Mouse (Mus musculus): Measurements from ENCODE around the gene Opa1. TPM values are rescaled to one million over a fixed set of nuclear protein-coding genes. Genes with fewer than 3 reads are reported as not detected.

Gene Opa1
- polyA plus RNA-seq, 1 experiment = 11.9 TPM

DNA sequence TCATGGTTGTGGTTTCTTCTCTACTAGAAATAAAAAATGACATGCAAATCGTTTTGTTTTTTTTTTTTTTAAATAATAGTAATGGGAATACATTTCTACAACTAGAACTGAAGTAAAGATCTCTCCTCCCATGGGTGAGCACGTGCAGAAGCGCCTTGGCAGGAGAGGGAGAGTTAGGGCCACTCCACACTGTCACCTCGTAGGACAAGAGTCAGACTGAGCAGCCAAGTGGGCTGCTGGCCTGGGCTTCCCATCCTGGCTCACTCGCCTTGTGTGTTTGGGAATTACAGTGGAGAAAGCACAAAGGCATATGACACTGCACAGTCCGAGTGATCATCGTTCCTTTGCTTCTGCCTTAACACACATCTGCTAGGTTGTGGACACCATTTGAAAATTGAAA lies 13.0 kb downstream of the Opa1 start:
- Histone ChIP-seq H3K27me3 (ENCODE audit: control insufficient read depth, insufficient read depth, low read length) (no peaks in the 10 kb centered on the region), H3K27ac (ENCODE audit: control insufficient read depth, insufficient read depth, low read length) (no peak overlapping the region), H3K36me3 (ENCODE audit: control insufficient read depth, insufficient read depth, low read length) (peaks cover 50% of the 10 kb centered on the region), H3K4me3 (ENCODE audit: control insufficient read depth, insufficient read depth, low read length) (no peak overlapping the region), H3K4me1 (replicated peaks; ENCODE audit: control insufficient read depth, insufficient read depth, low read length) (no peaks in the 10 kb centered on the region)
- no peak for TF ChIP-seq CTCF (IDR thresholded peaks at IDR 0.05; ENCODE audit: borderline replicate concordance, control insufficient read depth, extremely low read depth, insufficient read depth, low read length, poor library complexity)
- no peak for TF ChIP-seq POLR2A (IDR thresholded peaks at IDR 0.05; ENCODE audit: control insufficient read depth, extremely low read depth, insufficient read depth, low read length, poor library complexity)
- 93% methylated on average over 7 of the region's 7 CpGs for WGBS
- DNase-seq = no peak

DNA sequence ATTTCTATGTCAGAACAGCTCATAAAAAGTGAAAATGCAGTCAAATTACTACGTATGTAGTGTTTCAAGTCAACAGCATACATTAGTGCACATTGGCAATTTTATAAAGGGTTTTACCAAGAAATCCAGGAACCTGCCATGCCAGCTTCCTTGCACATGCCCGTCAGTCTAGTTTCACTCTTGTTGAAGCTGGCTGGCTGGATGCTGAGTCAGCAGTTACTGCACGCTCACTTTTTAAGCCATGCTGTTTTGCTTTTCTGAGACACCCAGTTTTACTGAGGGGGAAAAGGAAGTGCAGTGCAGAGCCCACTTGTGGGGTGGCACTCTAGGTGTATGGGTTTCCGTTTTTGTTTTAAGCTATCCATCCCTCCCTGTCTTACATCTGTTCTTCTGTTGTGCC lies 18.0 kb downstream of the Opa1 start:
- Histone ChIP-seq H3K27me3 (ENCODE audit: control insufficient read depth, insufficient read depth, low read length) (no peaks in the 10 kb centered on the region), H3K4me1 (replicated peaks; ENCODE audit: control insufficient read depth, insufficient read depth, low read length) (no peaks in the 10 kb centered on the region), H3K36me3 (ENCODE audit: control insufficient read depth, insufficient read depth, low read length) (peaks cover 12% of the 10 kb centered on the region; the same call in 1 of the 2 replicates), H3K27ac (ENCODE audit: control insufficient read depth, insufficient read depth, low read length) (no peak overlapping the region), H3K4me3 (ENCODE audit: control insufficient read depth, insufficient read depth, low read length) (no peak overlapping the region)
- no peak for TF ChIP-seq CTCF (IDR thresholded peaks at IDR 0.05; ENCODE audit: borderline replicate concordance, control insufficient read depth, extremely low read depth, insufficient read depth, low read length, poor library complexity)
- DNase-seq = no peak
- WGBS = 87% methylated on average over 4 of the region's 4 CpGs

DNA sequence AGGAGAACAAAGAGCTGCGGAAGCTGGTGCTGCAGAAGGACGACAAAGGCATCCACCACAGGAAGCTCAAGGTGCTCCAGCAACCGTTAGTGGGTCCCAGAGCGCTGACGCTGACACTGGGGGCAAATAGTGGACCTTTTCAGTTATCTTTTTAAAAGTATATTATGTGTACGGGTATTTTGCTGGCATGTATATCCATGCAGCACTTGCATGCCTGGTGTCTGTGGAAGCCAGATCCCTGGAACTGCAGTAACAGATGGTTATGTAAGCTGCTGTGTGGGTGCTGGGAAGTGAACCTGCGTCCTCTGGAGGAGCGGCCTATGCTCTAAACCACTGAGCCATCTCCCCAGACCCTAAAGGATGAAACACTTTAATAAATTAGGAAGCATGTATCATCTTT lies 26.4 kb downstream of the Opa1 start:
- TF ChIP-seq CTCF (IDR thresholded peaks at IDR 0.05; ENCODE audit: borderline replicate concordance, control insufficient read depth, extremely low read depth, insufficient read depth, low read length, poor library complexity) = no peak
- Histone ChIP-seq H3K27ac (ENCODE audit: control insufficient read depth, insufficient read depth, low read length) (no peak overlapping the region), H3K27me3 (ENCODE audit: control insufficient read depth, insufficient read depth, low read length) (no peaks in the 10 kb centered on the region), H3K36me3 (ENCODE audit: control insufficient read depth, insufficient read depth, low read length) (peaks cover 46% of the 10 kb centered on the region), H3K4me3 (ENCODE audit: control insufficient read depth, insufficient read depth, low read length) (no peak overlapping the region), H3K4me1 (replicated peaks; ENCODE audit: control insufficient read depth, insufficient read depth, low read length) (no peaks in the 10 kb centered on the region)
- WGBS = 95% methylated on average over 8 of the region's 8 CpGs
- DNase-seq = no peak

DNA sequence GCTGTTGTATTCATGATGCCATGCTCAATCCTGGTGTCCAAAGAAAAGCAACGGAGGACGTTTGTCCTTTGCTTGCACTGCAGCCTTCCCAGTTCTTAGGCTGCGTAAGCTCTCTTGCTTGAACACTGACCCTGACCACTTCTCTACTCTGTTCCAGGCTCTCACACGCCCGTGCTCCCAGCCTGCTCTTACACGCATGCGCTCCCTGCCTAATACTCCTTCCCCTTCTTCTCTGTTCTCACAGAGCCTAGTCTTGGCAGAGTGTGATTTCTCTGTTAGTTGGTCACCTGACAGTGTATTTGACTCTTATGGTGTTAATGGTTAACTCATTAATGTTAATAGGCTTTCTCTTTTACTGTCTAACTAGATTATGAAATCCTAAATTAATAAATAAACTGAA lies 28.0 kb downstream of the Opa1 start:
- TF ChIP-seq CTCF (IDR thresholded peaks at IDR 0.05; ENCODE audit: borderline replicate concordance, control insufficient read depth, extremely low read depth, insufficient read depth, low read length, poor library complexity) = no peak
- TF ChIP-seq POLR2A (IDR thresholded peaks at IDR 0.05; ENCODE audit: control insufficient read depth, extremely low read depth, insufficient read depth, low read length, poor library complexity) = no peak
- H3K36me3 ChIP-seq (ENCODE audit: control insufficient read depth, insufficient read depth, low read length) = peaks cover 62% of the 10 kb centered on the region

DNA sequence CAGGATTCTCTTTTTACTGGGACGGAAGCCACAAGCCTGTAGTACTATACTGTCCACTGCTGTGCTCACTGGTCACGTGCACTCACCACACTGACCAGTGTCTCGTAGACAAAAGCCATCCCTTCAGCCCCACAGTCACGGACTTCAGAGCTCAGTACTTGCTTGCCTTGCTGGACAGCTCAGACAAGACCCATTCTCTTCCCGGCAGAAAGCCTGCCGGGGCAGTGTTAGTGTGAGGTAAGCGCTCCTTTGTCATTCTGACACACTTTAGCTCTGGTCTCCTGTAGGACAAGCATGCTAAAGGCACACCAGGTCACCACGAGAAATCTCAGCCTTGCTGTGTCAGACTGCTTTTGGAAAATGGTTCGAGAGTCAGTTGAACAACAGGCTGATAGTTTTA lies 35.6 kb downstream of the Opa1 start:
- Histone ChIP-seq H3K4me1 (replicated peaks; ENCODE audit: control insufficient read depth, insufficient read depth, low read length) (no peaks in the 10 kb centered on the region), H3K4me3 (ENCODE audit: control insufficient read depth, insufficient read depth, low read length) (no peak overlapping the region), H3K36me3 (ENCODE audit: control insufficient read depth, insufficient read depth, low read length) (peaks cover 76% of the 10 kb centered on the region), H3K27ac (ENCODE audit: control insufficient read depth, insufficient read depth, low read length) (no peak overlapping the region), H3K27me3 (ENCODE audit: control insufficient read depth, insufficient read depth, low read length) (no peaks in the 10 kb centered on the region)
- WGBS = 97% methylated on average over 9 of the region's 9 CpGs
- DNase-seq = no peak
- TF ChIP-seq POLR2A (IDR thresholded peaks at IDR 0.05; ENCODE audit: control insufficient read depth, extremely low read depth, insufficient read depth, low read length, poor library complexity) = no peak
- TF ChIP-seq CTCF (IDR thresholded peaks at IDR 0.05; ENCODE audit: borderline replicate concordance, control insufficient read depth, extremely low read depth, insufficient read depth, low read length, poor library complexity) = no peak

More for the DNA sequence above, 28.0 kb downstream of the Opa1 start:
- DNase-seq = no peak
- H3K4me3 ChIP-seq (ENCODE audit: control insufficient read depth, insufficient read depth, low read length) = no peak overlapping the region
- H3K4me1 ChIP-seq (replicated peaks; ENCODE audit: control insufficient read depth, insufficient read depth, low read length) = no peaks in the 10 kb centered on the region
- no peak overlapping the region for H3K27ac ChIP-seq (ENCODE audit: control insufficient read depth, insufficient read depth, low read length)
- no peaks in the 10 kb centered on the region for H3K27me3 ChIP-seq (ENCODE audit: control insufficient read depth, insufficient read depth, low read length)
- 96% methylated on average over 7 of the region's 7 CpGs for WGBS

DNA sequence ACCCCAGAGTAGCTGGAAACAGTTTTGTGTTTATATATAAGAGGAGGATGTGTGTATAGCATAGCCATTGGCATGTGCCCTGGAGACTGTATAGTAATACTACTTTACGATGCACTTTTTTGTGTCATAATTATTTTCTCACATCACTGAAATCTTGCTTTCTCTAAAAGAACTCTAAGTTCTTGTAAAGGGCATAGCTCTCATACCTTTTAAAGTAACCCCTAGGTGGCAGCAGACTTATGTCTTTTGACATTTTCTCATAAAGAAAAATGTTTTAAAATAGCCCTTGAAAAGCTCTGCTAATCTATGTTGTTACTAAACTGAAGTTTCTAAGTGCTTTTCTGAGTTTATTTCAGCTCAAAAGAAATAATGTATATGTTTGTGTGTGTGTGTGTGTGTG lies 49.9 kb downstream of the Opa1 start:
- Histone ChIP-seq H3K36me3 (ENCODE audit: control insufficient read depth, insufficient read depth, low read length) (peaks cover 57% of the 10 kb centered on the region), H3K4me1 (replicated peaks; ENCODE audit: control insufficient read depth, insufficient read depth, low read length) (no peaks in the 10 kb centered on the region), H3K4me3 (ENCODE audit: control insufficient read depth, insufficient read depth, low read length) (no peak overlapping the region), H3K27ac (ENCODE audit: control insufficient read depth, insufficient read depth, low read length) (no peak overlapping the region), H3K27me3 (ENCODE audit: control insufficient read depth, insufficient read depth, low read length) (no peaks in the 10 kb centered on the region)
- TF ChIP-seq CTCF (IDR thresholded peaks at IDR 0.05; ENCODE audit: borderline replicate concordance, control insufficient read depth, extremely low read depth, insufficient read depth, low read length, poor library complexity) (no peak), POLR2A (IDR thresholded peaks at IDR 0.05; ENCODE audit: control insufficient read depth, extremely low read depth, insufficient read depth, low read length, poor library complexity) (no peak)
- WGBS = 96% methylated on average over 1 of the region's 1 CpGs
- no peak for DNase-seq

DNA sequence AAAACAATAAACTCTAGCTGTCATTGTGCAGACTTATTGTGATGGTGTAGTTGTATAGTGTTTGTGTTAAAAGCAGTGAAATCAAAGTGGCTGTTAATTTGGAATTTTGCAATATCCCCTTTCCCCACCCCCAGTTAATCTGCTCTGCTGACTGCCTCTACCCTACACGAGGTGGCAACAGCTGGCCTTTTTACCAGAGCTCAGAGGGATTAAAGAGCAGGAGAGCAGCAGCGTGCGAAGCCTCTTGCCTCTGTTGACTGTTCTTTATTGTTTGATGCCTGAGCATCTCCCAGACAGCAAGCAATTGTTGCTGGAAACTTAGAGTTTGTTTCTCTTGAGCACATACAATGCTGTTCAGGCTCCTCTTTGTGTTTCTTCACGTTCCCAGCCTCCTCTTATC lies 56.6 kb downstream of the Opa1 start:
- Histone ChIP-seq H3K4me1 (replicated peaks; ENCODE audit: control insufficient read depth, insufficient read depth, low read length) (no peaks in the 10 kb centered on the region), H3K36me3 (ENCODE audit: control insufficient read depth, insufficient read depth, low read length) (peaks cover 16% of the 10 kb centered on the region), H3K27ac (ENCODE audit: control insufficient read depth, insufficient read depth, low read length) (no peak overlapping the region), H3K27me3 (ENCODE audit: control insufficient read depth, insufficient read depth, low read length) (no peaks in the 10 kb centered on the region), H3K4me3 (ENCODE audit: control insufficient read depth, insufficient read depth, low read length) (no peak overlapping the region)
- DNase-seq = no peak
- 84% methylated on average over 4 of the region's 4 CpGs for WGBS
- TF ChIP-seq POLR2A (IDR thresholded peaks at IDR 0.05; ENCODE audit: control insufficient read depth, extremely low read depth, insufficient read depth, low read length, poor library complexity) = no peak
- no peak for TF ChIP-seq CTCF (IDR thresholded peaks at IDR 0.05; ENCODE audit: borderline replicate concordance, control insufficient read depth, extremely low read depth, insufficient read depth, low read length, poor library complexity)
